Mouse (Mus musculus) intestine, embryonic 16.5 days (tissue): ENCODE data around the gene Zer1. TPM values are rescaled to one million over a fixed set of nuclear protein-coding genes. Genes with fewer than 3 reads are reported as not detected.
A peak's percentile ranks its signal among the peaks of the same experiment; 100 is the strongest.
"Not testable (repeated sequence)": the region's sequence is repeated elsewhere in the genome, so short reads cannot be mapped to it uniquely, and the experiment has no call there.

Experiments used
- ATAC-seq: fragments of 200-750 bp; cut with Nextera tagmentation; 2 replicates; pipeline ENCODE4 v1.8.0; 2017; ENCODE audit warnings: moderate TSS enrichment, moderate library complexity
- H3K27ac ChIP-seq: fragments of 300-500 bp; sonication (generic); 2 replicates; pipeline ENCODE4 v1.5.1; 2014; ENCODE audit warnings: mild to moderate bottlenecking, low read length
- H3K27me3 ChIP-seq: fragments of 300-500 bp; sonication (generic); replicated peaks from 2 replicates; pipeline ENCODE4 v1.6.1; 2014; ENCODE audit warnings: low read length, control low read depth, mixed read lengths; ENCODE audit not compliant: control insufficient read depth, insufficient read depth
- H3K36me3 ChIP-seq: fragments of 300-500 bp; sonication (generic); 2 replicates; pipeline ENCODE4 v1.6.1; 2014; ENCODE audit warnings: low read length, control low read depth; ENCODE audit not compliant: control insufficient read depth, insufficient read depth
- H3K4me1 ChIP-seq: fragments of 300-500 bp; sonication (generic); 2 replicates; pipeline ENCODE4 v1.6.1; 2014; ENCODE audit warnings: low read length, control low read depth, mixed read lengths; ENCODE audit not compliant: control insufficient read depth, insufficient read depth
- H3K4me2 ChIP-seq: fragments of 300-500 bp; sonication (generic); 2 replicates; pipeline ENCODE4 v1.6.1; 2014; ENCODE audit warnings: low read depth, low read length, control low read depth
- H3K4me3 ChIP-seq: fragments of 300-500 bp; sonication (generic); 2 replicates; pipeline ENCODE4 v1.5.1; 2014; ENCODE audit warnings: mild to moderate bottlenecking, low read length
- H3K9ac ChIP-seq: fragments of 300-500 bp; sonication (generic); 2 replicates; pipeline ENCODE4 v1.6.1; 2014; ENCODE audit warnings: low read depth, low read length
- H3K9me3 ChIP-seq: fragments of 300-500 bp; sonication (generic); 2 replicates; pipeline ENCODE4 v1.6.1; 2016; ENCODE audit warnings: low read length, control low read depth; ENCODE audit not compliant: control insufficient read depth
- WGBS: fragments of 180-500 bp; shearing (Covaris S2); extraction: QIAGEN DNeasy Blood & Tissue Kit; methylation state at CpG from one replicate; pipeline ENCODE4 v1.1.7; 2014; 5-methylcytosine and 5-hydroxymethylcytosine counted together
- polyA plus RNA-seq: library from polyadenylated mRNA; unstranded; fragments of >200 nt; fragmentation: Nextera tagmentation; extraction: Ambion mirVana; gene quantifications from 2 replicates; pipeline ENCODE4 v1.2.1, GENCODE M21; 2015

Gene Zer1
- polyA plus RNA-seq, 1 experiment from 2014 or later = 3.3 TPM

DNA sequence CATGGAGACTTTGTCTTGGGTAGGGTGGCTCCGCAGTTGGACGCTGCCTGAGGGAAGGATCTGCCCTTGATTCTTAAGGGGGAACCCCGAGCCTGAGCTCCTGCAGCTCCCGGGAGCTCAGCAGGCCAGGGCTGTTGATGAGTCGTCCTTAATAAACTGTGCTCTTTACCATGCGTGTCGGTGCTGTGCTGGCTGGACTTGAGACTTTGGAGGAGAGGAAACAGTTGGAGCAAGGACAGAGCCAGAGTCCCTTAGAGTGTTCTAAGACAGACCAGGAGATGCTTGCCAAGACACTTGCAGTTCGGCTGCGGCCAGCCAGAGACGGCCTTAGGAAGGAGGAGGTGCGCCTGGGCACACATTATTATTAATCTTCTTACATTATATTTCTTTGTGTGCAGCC is 27.5 kb upstream of the Zer1 start:
- ATAC-seq = no peak
- H3K4me3 ChIP-seq = no peak overlapping the region
- 74% methylated on average over 11 of the region's 11 CpGs for WGBS
- H3K27ac ChIP-seq = no peak overlapping the region
- no peak overlapping the region for H3K4me2 ChIP-seq
- no peaks in the 10 kb centered on the region for H3K27me3 ChIP-seq
- H3K9me3 ChIP-seq = no peaks in the 10 kb centered on the region
- no peak overlapping the region for H3K9ac ChIP-seq
- no peaks in the 10 kb centered on the region for H3K4me1 ChIP-seq
- H3K36me3 ChIP-seq = peaks cover 22% of the 10 kb centered on the region

DNA sequence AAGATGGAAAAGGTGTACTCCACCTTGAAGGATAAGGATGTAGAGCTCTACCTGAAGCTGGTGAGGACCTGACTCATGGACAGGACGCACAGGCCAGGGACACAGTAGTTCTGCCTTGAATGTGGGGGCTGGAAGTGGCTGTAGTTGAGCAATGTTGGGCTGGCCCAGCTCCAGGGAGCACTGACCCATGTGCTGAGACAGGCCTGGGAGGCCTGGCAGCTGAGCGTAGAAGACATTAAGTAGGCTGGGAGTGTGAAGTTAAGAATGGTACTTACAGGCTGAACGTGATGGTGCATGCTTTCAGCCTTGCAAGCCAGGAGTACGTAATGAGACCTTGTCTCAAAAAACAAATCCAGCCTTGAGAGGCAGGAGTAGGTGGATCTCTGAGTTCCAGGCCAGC is 23.1 kb upstream of the Zer1 start:
- H3K4me3 ChIP-seq = no peak overlapping the region
- no peak overlapping the region for H3K9ac ChIP-seq
- ATAC-seq = no peak
- no peaks in the 10 kb centered on the region for H3K4me1 ChIP-seq
- 91% methylated on average over 4 of the region's 4 CpGs for WGBS
- no peaks in the 10 kb centered on the region for H3K9me3 ChIP-seq
- H3K27ac ChIP-seq = no peak overlapping the region
- H3K4me2 ChIP-seq = no peak overlapping the region
- peaks cover 22% of the 10 kb centered on the region for H3K36me3 ChIP-seq
- no peaks in the 10 kb centered on the region for H3K27me3 ChIP-seq

DNA sequence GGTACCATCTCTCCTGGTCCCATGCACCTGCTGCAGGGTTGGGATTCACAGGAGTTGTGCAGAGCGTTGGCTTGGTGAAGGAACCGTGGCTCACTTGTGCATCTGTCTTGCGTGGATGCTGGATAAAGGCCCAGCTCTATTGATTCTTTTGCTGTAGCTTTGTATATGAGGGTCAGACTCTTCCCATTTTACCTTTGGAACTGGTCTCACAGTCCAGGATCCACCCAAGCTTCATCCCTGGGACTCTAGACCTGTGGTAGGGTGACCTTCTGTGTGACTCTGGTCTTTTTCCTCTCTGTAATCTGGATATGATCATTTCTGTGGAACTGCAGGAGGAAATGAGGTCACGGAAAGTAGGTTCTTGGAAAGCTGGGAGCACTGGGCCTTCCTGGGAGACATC is 20.1 kb upstream of the Zer1 start:
- WGBS = 97% methylated on average over 4 of the region's 4 CpGs
- H3K36me3 ChIP-seq = peaks cover 11% of the 10 kb centered on the region
- H3K27ac ChIP-seq = no peak overlapping the region
- H3K4me3 ChIP-seq = no peak overlapping the region
- H3K27me3 ChIP-seq = no peaks in the 10 kb centered on the region
- no peak overlapping the region; the same call in 1 of the 2 replicates for H3K9ac ChIP-seq
- H3K4me1 ChIP-seq = no peaks in the 10 kb centered on the region
- no peak overlapping the region for H3K4me2 ChIP-seq
- H3K9me3 ChIP-seq = no peaks in the 10 kb centered on the region
- no peak for ATAC-seq

DNA sequence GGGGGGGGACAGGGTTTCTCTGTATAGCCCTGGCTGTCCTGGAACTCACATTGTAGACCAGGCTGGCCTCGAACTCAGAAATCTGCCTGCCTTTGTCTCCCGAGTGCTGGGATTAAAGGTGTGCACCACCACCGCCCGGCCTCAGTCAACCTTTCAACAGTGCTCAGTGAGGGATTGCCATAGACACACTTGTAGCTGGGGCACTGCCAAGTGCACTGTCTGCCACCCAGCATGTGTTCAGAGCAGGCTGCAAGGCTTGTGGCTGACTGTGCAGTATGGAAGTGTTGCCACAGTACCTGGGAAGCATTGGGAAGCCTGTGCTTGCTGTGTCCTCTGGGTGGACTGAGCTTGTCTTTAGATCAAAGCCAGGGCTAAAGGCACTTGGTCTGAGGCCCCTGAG is 15.6 kb upstream of the Zer1 start:
- not testable (repeated sequence) for ATAC-seq, H3K27ac ChIP-seq, H3K27me3 ChIP-seq, H3K4me2 ChIP-seq, H3K9ac ChIP-seq, H3K9me3 ChIP-seq, H3K36me3 ChIP-seq, H3K4me3 ChIP-seq
- peaks cover 14% of the 10 kb centered on the region for H3K4me1 ChIP-seq
- 90% methylated on average over 4 of the region's 4 CpGs for WGBS

DNA sequence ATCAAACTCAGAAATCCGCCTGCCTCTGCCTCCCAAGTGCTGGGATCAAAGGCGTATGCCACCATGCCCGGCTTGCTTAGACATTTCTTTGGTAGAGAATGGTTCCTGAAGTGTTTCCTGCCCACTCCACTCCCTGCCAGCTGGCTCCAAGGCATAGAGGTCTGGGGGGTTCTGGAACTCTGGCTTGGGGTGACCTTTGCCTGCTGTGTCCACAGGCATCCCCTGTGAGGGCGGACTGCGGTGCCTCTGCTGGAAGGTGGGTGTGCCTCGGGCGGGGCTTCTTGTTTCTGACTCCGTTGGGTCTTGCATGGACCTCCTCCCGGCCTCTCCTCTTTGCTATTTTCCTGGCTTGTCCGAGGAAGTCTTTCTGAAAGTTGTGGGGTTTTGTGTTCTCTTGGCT is 12.1 kb upstream of the Zer1 start:
- H3K4me1 ChIP-seq = peaks cover 30% of the 10 kb centered on the region
- no peak overlapping the region for H3K4me3 ChIP-seq
- no peaks in the 10 kb centered on the region for H3K9me3 ChIP-seq
- no peaks in the 10 kb centered on the region for H3K27me3 ChIP-seq
- no peak overlapping the region for H3K4me2 ChIP-seq
- no peak overlapping the region for H3K9ac ChIP-seq
- no peak for ATAC-seq
- H3K36me3 ChIP-seq = peaks cover 5% of the 10 kb centered on the region; the same call in 1 of the 2 replicates
- no peak overlapping the region for H3K27ac ChIP-seq
- 77% methylated on average over 10 of the region's 10 CpGs for WGBS

DNA sequence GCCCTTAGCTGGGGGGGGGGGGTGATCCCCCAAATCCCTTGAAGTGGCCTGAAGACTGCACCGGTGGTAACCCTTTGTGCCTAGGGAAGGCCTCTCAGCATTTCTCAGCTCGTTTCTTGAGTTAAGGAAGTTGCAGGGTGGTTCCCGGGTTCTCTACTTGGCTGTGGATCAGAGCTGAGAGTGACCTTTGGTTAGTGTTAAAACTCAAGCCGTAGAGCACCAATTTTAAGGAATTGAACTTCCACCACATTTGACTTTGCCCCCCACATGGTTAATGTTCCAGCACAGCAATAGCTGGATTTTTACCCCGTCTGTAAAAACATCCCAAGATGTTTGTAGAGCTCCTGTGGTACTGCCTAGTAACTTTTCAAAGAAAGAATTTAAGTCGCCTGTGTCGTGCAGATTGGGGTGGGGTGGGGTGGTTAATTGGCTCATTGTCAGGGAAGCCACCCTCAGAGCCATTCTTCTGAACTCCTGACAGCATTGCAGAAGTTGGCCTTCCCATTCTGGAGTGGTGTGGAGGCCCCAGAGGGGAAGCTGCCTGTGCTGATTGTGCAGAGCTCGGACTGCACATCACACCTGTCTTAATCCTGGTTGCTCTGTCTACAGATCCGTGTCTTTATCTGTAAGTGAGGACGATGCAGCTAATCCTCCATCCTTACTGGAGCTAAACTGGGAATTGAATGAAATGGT is 10.7 kb upstream of the Zer1 start:
- WGBS = 48% methylated on average over 10 of the region's 10 CpGs
- H3K27ac ChIP-seq = peak overlapping the region; percentile 96
- H3K9ac ChIP-seq = peak overlapping the region; percentile 91
- H3K9me3 ChIP-seq = no peaks in the 10 kb centered on the region
- H3K4me3 ChIP-seq = peak overlapping the region; percentile 97
- no peaks in the 10 kb centered on the region for H3K27me3 ChIP-seq
- H3K4me1 ChIP-seq = peaks cover 30% of the 10 kb centered on the region
- no peak for ATAC-seq
- peak overlapping the region; percentile 90 for H3K4me2 ChIP-seq
- 0 out of 2 replicates have a peak, but pooled peaks cover 5% of the 10 kb centered on the region for H3K36me3 ChIP-seq

DNA sequence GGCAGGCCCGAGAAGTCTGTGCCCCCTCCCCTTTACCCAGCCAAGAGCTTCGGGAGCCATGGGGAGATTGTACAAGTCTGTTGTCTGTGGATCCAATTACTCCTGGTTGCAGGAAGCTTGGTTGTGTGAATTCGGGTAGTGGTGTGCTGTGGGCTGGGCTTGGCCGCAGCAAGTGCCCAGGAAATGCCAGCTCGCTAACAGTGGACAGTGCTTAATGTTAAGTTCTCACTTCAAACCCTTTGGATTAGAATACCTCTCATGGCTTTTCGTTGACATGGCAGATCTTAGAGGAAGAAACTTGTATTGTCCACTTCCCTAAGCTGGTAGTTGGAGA is 10.0 kb upstream of the Zer1 start:
- 19% methylated on average over 6 of the region's 6 CpGs for WGBS
- ATAC-seq = no peak
- no peaks in the 10 kb centered on the region for H3K9me3 ChIP-seq
- peak overlapping the region; percentile 96 for H3K27ac ChIP-seq
- peak overlapping the region; percentile 97 for H3K4me3 ChIP-seq
- H3K9ac ChIP-seq = peak overlapping the region; percentile 91
- peaks cover 30% of the 10 kb centered on the region for H3K4me1 ChIP-seq
- H3K4me2 ChIP-seq = peak overlapping the region; percentile 90
- H3K36me3 ChIP-seq = 0 out of 2 replicates have a peak, but pooled peaks cover 5% of the 10 kb centered on the region
- no peaks in the 10 kb centered on the region for H3K27me3 ChIP-seq

DNA sequence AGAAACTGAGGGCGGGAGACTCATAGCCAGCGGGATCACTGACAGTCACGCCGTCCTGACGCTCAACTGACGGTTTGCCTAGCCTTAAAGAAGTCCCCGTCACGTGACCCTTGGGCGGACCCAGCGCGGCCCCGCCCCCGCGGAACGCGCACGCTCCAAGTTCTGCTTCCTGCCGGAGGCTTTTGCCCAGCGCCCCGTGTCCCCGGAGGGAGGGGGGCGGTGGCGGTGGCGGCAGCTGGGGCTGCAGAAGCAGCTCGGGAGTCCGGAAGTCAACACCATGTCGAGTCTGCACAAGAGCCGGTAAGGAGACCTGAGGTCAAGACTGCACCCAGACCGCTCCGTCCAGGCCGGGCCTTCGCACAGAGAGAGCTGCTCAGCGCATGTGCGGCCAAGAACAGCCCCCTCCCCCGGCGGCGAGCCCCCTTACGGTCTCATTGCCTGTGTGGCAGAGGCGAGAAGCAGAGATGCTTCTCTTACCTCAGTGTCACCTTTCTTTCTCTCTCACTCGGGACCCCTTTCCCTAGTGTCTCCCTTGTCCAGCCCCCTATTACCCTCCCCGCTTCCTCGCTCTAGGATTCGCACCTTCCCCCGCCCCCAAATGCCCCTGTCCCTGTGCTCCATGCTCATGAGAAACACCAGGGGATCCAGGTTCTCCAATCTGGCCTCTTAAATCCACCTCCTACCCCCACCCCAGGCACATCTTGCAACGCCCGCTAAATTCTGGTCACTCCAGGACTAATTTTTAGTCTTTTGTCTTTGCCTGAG is 9.4 kb upstream of the Zer1 start, which contains the start of gene Tbc1d13:
Tbc1d13 (plus strand) TSS at position 134 of the 765 bp plus-strand sequence.
- Histone ChIP-seq H3K4me3 (peak within 1 kb of the TSS; percentile 97), H3K9ac (peak within 1 kb of the TSS; percentile 91), H3K27ac (peak within 1 kb of the TSS; percentile 96), H3K36me3 (0 out of 2 replicates have a peak, but pooled peaks cover 5% of the 10 kb centered on the region), H3K9me3 (no peaks in the 10 kb centered on the region), H3K4me2 (peak within 1 kb of the TSS; percentile 90), H3K27me3 (no peaks in the 10 kb centered on the region), H3K4me1 (peaks cover 30% of the 10 kb centered on the region)
- ATAC-seq = peak; percentile 95
- under 1% methylated on average over 46 of the region's 46 CpGs for WGBS

DNA sequence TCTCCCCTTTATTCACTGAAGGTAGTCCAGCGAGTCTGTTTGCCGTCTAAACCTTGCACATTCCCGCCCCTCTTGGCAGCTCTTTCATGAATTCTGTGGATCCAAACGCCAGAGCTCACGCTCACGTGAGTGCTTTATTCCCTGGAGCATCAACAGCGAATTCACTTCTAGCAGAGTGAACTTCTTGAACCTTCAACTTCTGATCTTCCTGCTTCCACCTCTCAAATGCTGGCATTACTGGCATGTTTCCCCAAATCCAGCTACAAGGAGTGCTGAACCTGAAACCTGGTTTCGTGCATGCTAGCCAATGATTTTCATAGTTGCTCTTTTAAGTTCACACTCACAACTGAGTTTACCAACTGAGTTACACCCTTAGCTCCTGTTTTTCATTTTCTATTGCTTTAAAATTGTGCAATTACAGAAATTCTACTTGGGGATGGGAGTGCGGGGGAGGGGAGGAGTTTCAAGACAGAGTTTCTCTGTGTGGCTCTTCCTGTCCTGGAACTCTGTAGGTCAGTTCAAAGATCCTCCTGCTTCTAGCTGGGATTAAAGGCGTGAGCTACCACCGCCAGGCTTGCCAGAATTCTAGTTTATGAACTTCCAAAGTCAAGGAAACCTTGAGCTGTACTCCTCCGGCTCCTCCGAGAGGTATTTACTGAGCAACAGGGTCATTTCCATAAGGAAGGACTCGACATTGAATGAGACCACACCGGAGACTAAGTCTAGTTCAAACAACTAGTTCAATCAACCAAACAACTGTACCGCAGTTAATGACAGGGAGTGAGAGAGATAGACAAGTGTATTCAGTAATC is 8.6 kb upstream of the Zer1 start:
- 12% methylated on average over 16 of the region's 16 CpGs for WGBS
- peak overlapping the region; percentile 96 for H3K27ac ChIP-seq
- H3K9me3 ChIP-seq = no peaks in the 10 kb centered on the region
- H3K4me2 ChIP-seq = peak overlapping the region; percentile 90
- 0 out of 2 replicates have a peak, but pooled peaks cover 5% of the 10 kb centered on the region for H3K36me3 ChIP-seq
- no peaks in the 10 kb centered on the region for H3K27me3 ChIP-seq
- peaks cover 30% of the 10 kb centered on the region for H3K4me1 ChIP-seq
- peak; percentile 72 for ATAC-seq
- H3K4me3 ChIP-seq = peak overlapping the region; percentile 97
- H3K9ac ChIP-seq = peak overlapping the region; percentile 91
